Mouse (Mus musculus) subcutaneous adipose tissue, adult 2 months (tissue): ENCODE measurements around the gene Lrrc17. TPM values are rescaled to one million over a fixed set of nuclear protein-coding genes. Genes with fewer than 3 reads are reported as not detected.

Source experiments
- polyA plus RNA-seq: library from polyadenylated mRNA; depleted of rRNA; stranded (reverse); fragments of >200 nt; gene quantifications from 2 replicates; pipeline ENCODE4 v1.2.3, GENCODE M21; 2012; ENCODE audit warnings: low replicate concordance; rRNA removed

Lrrc17 gene
- 9.7 and 56.5 TPM in 2 replicates for polyA plus RNA-seq

DNA sequence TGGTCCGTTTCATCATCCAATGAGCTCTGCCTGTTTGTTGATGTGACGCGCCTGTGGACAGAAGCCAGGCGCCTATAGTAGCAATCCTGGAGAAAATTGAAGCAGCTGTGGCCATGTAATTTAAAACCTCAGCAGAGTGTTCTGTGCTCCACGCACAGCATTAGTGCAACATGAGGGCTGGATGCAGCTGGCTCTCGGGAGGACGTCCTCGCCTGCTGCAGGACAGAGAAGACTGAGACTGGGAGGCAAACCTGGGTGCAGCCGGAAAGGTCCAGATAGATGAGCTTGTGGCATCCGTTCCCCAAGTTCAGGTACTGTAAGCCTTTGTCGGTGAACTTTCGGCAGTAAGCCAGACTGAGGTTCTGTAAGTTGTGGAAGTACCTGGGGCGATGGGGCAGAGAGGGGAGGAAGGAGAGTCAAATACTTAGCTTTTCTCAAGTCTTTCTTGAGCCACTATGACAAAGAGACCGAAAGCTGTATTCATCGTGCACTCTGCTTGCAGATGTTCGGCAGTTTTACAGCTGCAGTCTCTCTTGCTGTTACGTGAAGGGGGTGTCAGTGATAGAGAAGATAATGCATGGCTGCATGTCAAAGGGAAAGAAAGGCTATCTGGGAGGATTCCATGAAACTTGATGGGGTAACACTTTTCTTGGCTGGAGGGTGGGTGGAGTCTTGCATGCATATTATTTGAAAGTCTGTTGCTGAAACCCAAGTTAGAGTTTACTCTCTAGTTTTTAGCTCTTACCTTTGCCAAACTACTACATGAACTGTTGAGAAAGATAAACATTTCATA lies at the start of gene Lrrc17:
TSS of gene Lrrc17 (plus strand) at position 151 of the 793 bp plus-strand sequence.

Other genes starting within 250 kb of the Lrrc17 start
- gene Fgl2, start 170.9 kb upstream of the Lrrc17 start, polyA plus RNA-seq, result 6.3 and 66.7 TPM in 2 replicates
- gene Ccdc146, start 118.9 kb upstream of the Lrrc17 start, polyA plus RNA-seq, result 0.73 TPM in 1 of 2 replicates, not detected in the other
- gene Fam185a, start 118.6 kb upstream of the Lrrc17 start, polyA plus RNA-seq, result 0.97 and 6.0 TPM in 2 replicates
- 0.87 and 1.5 TPM in 2 replicates for gene Fbxl13, start 102.1 kb downstream of the Lrrc17 start, polyA plus RNA-seq
- gene Armc10, start 102.3 kb downstream of the Lrrc17 start, polyA plus RNA-seq, result 20.3 and 66.6 TPM in 2 replicates
- gene Napepld, start 157.8 kb downstream of the Lrrc17 start, polyA plus RNA-seq, result 12.9 and 13.4 TPM in 2 replicates
- 53.2 and 75.4 TPM in 2 replicates for gene Pmpcb, start 193.6 kb downstream of the Lrrc17 start, polyA plus RNA-seq
- 3.4 and 11.4 TPM in 2 replicates for gene Dnajc2, start 241.7 kb downstream of the Lrrc17 start, polyA plus RNA-seq
- 35.2 and 37.2 TPM in 2 replicates for gene Psmc2, start 241.7 kb downstream of the Lrrc17 start, polyA plus RNA-seq